Mouse (Mus musculus): ENCODE data around the gene Btbd8. TPM values are rescaled to one million over a fixed set of nuclear protein-coding genes. Genes with fewer than 3 reads are reported as not detected.

The Btbd8 gene
- polyA plus RNA-seq, 1 experiment from 2014 or later, result 7.8 TPM

DNA sequence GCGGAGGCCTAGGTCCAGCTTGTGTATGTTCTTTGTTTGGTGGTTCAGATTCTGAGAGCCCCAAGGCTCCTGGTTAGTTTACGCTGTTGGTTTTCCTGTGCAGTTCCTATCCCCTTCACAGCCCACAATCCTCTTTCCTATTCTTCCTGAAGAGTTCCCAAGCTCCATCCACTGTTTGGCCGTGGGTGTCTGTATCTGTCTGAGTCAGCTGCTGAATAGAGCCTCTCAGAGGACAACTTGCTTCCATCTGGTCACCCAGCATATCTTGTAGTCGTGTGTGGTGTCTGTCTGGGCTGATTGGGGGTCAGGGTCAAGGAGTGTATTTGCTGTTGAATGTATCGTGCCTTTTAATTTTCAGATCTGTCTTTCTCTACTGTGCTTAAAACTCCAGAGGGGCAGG is 4.1 kb downstream of the Btbd8 start:
- no peak for ATAC-seq (ENCODE audit: insufficient read depth, low FRiP score, low TSS enrichment)
- no peak for DNase-seq (ENCODE audit: low spot score)
- 82% methylated on average over 5 of the region's 5 CpGs for WGBS
- Histone ChIP-seq H3K4me3 (ENCODE audit: low read depth, low read length) (no peak overlapping the region), H3K4me1 (ENCODE audit: control insufficient read depth, insufficient read depth, low read length) (no peaks in the 10 kb centered on the region), H3K27ac (ENCODE audit: low read depth, low read length) (no peak overlapping the region), H3K9ac (ENCODE audit: low read length) (no peak overlapping the region), H3K9me3 (ENCODE audit: control insufficient read depth, low read length) (no peaks in the 10 kb centered on the region), H3K4me2 (ENCODE audit: low read depth) (no peak overlapping the region), H3K36me3 (ENCODE audit: control insufficient read depth, insufficient read depth, low read length) (no peaks in the 10 kb centered on the region), H3K27me3 (ENCODE audit: control insufficient read depth, insufficient read depth, low read length) (no peaks in the 10 kb centered on the region)

DNA sequence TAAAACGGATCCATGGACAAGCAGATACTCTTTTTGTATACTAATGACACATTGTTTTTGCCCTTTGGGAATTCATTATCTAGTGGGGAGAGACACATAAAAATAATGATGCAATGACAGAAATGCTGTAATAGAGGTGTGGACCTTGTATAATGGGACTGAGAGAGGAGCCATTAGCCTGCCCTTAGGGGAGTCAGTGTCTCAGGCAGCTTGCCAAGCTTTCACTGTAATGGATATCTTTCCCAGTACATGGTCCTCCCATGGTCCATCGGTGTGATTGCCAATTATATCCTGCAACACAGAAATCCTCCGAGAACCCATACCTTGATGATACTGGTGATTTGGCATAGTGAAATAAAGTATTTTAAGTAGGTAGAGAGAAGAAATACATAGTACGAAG is 6.5 kb downstream of the Btbd8 start:
- H3K4me2 ChIP-seq (ENCODE audit: low read depth), result no peak overlapping the region
- no peaks in the 10 kb centered on the region for H3K36me3 ChIP-seq (ENCODE audit: control insufficient read depth, insufficient read depth, low read length)
- H3K27ac ChIP-seq (ENCODE audit: low read depth, low read length), result no peak overlapping the region
- DNase-seq (ENCODE audit: low spot score) (no peak), ATAC-seq (ENCODE audit: insufficient read depth, low FRiP score, low TSS enrichment) (no peak)
- H3K4me1 ChIP-seq (ENCODE audit: control insufficient read depth, insufficient read depth, low read length), result no peaks in the 10 kb centered on the region
- no peak overlapping the region for H3K9ac ChIP-seq (ENCODE audit: low read length)
- H3K27me3 ChIP-seq (ENCODE audit: control insufficient read depth, insufficient read depth, low read length), result no peaks in the 10 kb centered on the region
- no peaks in the 10 kb centered on the region for H3K9me3 ChIP-seq (ENCODE audit: control insufficient read depth, low read length)
- WGBS, result 89% methylated on average over 4 of the region's 4 CpGs
- no peak overlapping the region for H3K4me3 ChIP-seq (ENCODE audit: low read depth, low read length)

GRCm38 (mm10) chr5:107447977-107448376 is 10.2 kb downstream of the Btbd8 start:
- WGBS, result 90% methylated on average over 4 of the region's 4 CpGs
- no peaks in the 10 kb centered on the region for H3K4me1 ChIP-seq (ENCODE audit: control insufficient read depth, insufficient read depth, low read length)
- no peak overlapping the region for H3K4me2 ChIP-seq (ENCODE audit: low read depth)
- no peaks in the 10 kb centered on the region for H3K9me3 ChIP-seq (ENCODE audit: control insufficient read depth, low read length)
- H3K4me3 ChIP-seq (ENCODE audit: low read depth, low read length), result no peak overlapping the region
- H3K27ac ChIP-seq (ENCODE audit: low read depth, low read length), result no peak overlapping the region
- H3K27me3 ChIP-seq (ENCODE audit: control insufficient read depth, insufficient read depth, low read length), result no peaks in the 10 kb centered on the region
- ATAC-seq (ENCODE audit: insufficient read depth, low FRiP score, low TSS enrichment), result no peak
- DNase-seq (ENCODE audit: low spot score), result no peak
- no peak overlapping the region for H3K9ac ChIP-seq (ENCODE audit: low read length)
- H3K36me3 ChIP-seq (ENCODE audit: control insufficient read depth, insufficient read depth, low read length), result no peaks in the 10 kb centered on the region

DNA sequence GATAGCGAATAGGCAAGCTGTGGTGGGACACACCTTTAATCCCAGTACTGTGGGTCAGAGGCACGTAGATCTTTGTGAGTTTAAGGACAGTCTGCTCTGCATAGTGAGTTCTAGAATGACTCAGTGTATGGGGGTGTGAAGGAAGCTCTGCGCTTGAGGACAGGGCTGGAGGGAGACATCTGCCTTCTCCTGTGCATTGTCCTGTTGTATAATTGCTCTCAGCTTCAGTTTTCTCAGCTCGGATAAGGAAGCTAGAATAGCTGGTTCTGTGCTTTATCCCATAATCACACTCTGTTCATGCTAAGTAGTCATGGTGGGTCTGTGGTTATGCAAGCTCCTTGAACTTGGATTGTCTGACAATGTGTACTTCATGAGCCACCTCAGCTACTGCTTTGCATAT is 11.0 kb downstream of the Btbd8 start:
- no peaks in the 10 kb centered on the region for H3K4me1 ChIP-seq (ENCODE audit: control insufficient read depth, insufficient read depth, low read length)
- no peaks in the 10 kb centered on the region for H3K9me3 ChIP-seq (ENCODE audit: control insufficient read depth, low read length)
- H3K9ac ChIP-seq (ENCODE audit: low read length), result no peak overlapping the region
- WGBS, result 92% methylated on average over 4 of the region's 4 CpGs
- no peaks in the 10 kb centered on the region for H3K27me3 ChIP-seq (ENCODE audit: control insufficient read depth, insufficient read depth, low read length)
- ATAC-seq (ENCODE audit: insufficient read depth, low FRiP score, low TSS enrichment) (no peak), DNase-seq (ENCODE audit: low spot score) (no peak)
- no peak overlapping the region for H3K27ac ChIP-seq (ENCODE audit: low read depth, low read length)
- H3K36me3 ChIP-seq (ENCODE audit: control insufficient read depth, insufficient read depth, low read length), result no peaks in the 10 kb centered on the region
- H3K4me2 ChIP-seq (ENCODE audit: low read depth), result no peak overlapping the region
- H3K4me3 ChIP-seq (ENCODE audit: low read depth, low read length), result no peak overlapping the region

DNA sequence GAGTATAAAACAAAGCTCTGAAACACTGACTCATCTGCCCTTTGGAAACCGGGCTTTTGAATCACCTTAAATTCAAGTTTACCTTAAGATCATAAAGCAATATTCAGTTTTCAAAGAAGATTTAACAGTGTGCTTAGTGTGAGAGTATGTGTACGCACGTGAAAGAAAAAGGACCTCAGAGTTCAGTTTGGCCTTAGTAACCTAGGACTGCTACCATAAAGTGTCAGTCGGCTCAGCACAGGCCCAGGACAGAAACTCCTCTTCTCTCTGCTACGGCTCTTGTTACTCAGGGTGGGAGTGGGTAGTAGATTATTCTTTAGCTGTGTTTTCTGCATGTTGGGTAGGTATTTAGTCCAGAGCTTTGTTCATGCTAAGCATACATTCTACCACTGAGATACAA is 11.8 kb downstream of the Btbd8 start:
- 90% methylated on average over 5 of the region's 5 CpGs for WGBS
- no peaks in the 10 kb centered on the region for H3K27me3 ChIP-seq (ENCODE audit: control insufficient read depth, insufficient read depth, low read length)
- no peaks in the 10 kb centered on the region for H3K4me1 ChIP-seq (ENCODE audit: control insufficient read depth, insufficient read depth, low read length)
- no peaks in the 10 kb centered on the region for H3K36me3 ChIP-seq (ENCODE audit: control insufficient read depth, insufficient read depth, low read length)
- no peak overlapping the region for H3K4me3 ChIP-seq (ENCODE audit: low read depth, low read length)
- H3K9me3 ChIP-seq (ENCODE audit: control insufficient read depth, low read length), result no peaks in the 10 kb centered on the region
- H3K9ac ChIP-seq (ENCODE audit: low read length), result no peak overlapping the region
- ATAC-seq (ENCODE audit: insufficient read depth, low FRiP score, low TSS enrichment) (no peak), DNase-seq (ENCODE audit: low spot score) (no peak)
- no peak overlapping the region for H3K4me2 ChIP-seq (ENCODE audit: low read depth)
- H3K27ac ChIP-seq (ENCODE audit: low read depth, low read length), result no peak overlapping the region

GRCm38 (mm10) chr5:107450299-107450698 is 12.5 kb downstream of the Btbd8 start:
- Histone ChIP-seq H3K4me3 (ENCODE audit: low read depth, low read length) (no peak overlapping the region), H3K4me2 (ENCODE audit: low read depth) (no peak overlapping the region), H3K36me3 (ENCODE audit: control insufficient read depth, insufficient read depth, low read length) (no peaks in the 10 kb centered on the region), H3K4me1 (ENCODE audit: control insufficient read depth, insufficient read depth, low read length) (no peaks in the 10 kb centered on the region), H3K9me3 (ENCODE audit: control insufficient read depth, low read length) (no peaks in the 10 kb centered on the region), H3K27me3 (ENCODE audit: control insufficient read depth, insufficient read depth, low read length) (no peaks in the 10 kb centered on the region), H3K27ac (ENCODE audit: low read depth, low read length) (no peak overlapping the region), H3K9ac (ENCODE audit: low read length) (no peak overlapping the region)
- DNase-seq (ENCODE audit: low spot score) (no peak), ATAC-seq (ENCODE audit: insufficient read depth, low FRiP score, low TSS enrichment) (no peak)
- 97% methylated on average over 5 of the region's 5 CpGs for WGBS

- Histone ChIP-seq H3K4me1 (ENCODE audit: control insufficient read depth, insufficient read depth, low read length) (0 out of 2 replicates have a peak, but pooled peaks cover 2% of the 10 kb centered on the region), H3K27me3 (ENCODE audit: control insufficient read depth, insufficient read depth, low read length) (no peaks in the 10 kb centered on the region), H3K4me2 (ENCODE audit: low read depth) (no peak overlapping the region), H3K27ac (ENCODE audit: low read depth, low read length) (no peak overlapping the region), H3K9me3 (ENCODE audit: control insufficient read depth, low read length) (no peaks in the 10 kb centered on the region), H3K4me3 (ENCODE audit: low read depth, low read length) (no peak overlapping the region), H3K36me3 (ENCODE audit: control insufficient read depth, insufficient read depth, low read length) (no peaks in the 10 kb centered on the region), H3K9ac (ENCODE audit: low read length) (no peak overlapping the region)
- 90% methylated on average over 4 of the region's 4 CpGs for WGBS
- ATAC-seq (ENCODE audit: insufficient read depth, low FRiP score, low TSS enrichment) (no peak), DNase-seq (ENCODE audit: low spot score) (no peak)
Observed at GRCm38 (mm10) chr5:107462147-107463076, 24.6 kb downstream of the Btbd8 start.

DNA sequence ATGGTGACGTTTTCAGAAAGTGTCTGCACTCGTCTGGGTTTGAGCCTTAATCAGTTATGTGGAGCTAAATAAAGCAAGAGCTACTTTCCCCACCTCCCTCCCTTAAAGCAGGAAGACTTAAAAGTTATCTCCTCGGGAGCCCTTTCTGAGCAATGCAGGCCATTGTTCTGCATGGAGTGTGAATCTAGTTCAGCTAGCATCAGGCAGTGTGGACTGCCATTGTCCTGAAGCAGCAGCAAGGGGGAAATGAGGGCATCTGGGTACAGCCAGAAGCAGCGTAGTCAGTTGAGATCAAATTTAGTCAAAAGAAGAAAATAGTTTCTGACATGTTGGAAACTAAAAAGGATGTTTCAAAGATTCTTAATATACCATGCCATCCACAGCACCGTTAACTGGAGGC is 28.7 kb downstream of the Btbd8 start:
- no peak for DNase-seq (ENCODE audit: low spot score)
- Histone ChIP-seq H3K4me3 (ENCODE audit: low read depth, low read length) (no peak overlapping the region), H3K36me3 (ENCODE audit: control insufficient read depth, insufficient read depth, low read length) (no peaks in the 10 kb centered on the region), H3K27me3 (ENCODE audit: control insufficient read depth, insufficient read depth, low read length) (no peaks in the 10 kb centered on the region), H3K4me1 (ENCODE audit: control insufficient read depth, insufficient read depth, low read length) (0 out of 2 replicates have a peak, but pooled peaks cover 2% of the 10 kb centered on the region), H3K27ac (ENCODE audit: low read depth, low read length) (no peak overlapping the region), H3K9me3 (ENCODE audit: control insufficient read depth, low read length) (no peaks in the 10 kb centered on the region), H3K4me2 (ENCODE audit: low read depth) (no peak overlapping the region), H3K9ac (ENCODE audit: low read length) (no peak overlapping the region)
- ATAC-seq (ENCODE audit: insufficient read depth, low FRiP score, low TSS enrichment), result no peak
- 48% methylated on average over 5 of the region's 5 CpGs for whole genome bisulfite sequencing

DNA sequence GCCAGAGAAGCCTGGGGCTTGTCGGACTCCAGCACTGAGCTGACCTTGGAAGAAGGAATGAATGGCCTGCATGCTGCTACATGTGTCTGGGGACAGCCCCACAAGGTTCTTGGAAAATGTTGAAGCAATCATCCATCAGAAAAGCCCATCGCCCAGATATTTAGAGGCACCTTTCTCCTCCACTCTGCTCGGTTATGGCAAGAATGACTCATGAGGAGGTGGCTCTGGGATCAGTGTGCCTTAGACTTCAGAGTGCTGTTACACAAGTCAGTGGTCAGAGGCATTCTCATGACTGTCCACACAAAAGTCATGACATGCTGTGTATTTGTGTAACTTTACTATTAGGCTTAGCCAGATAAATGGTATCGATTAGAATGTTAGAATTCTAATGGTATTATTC is 29.3 kb downstream of the Btbd8 start:
- H3K27ac ChIP-seq (ENCODE audit: low read depth, low read length), result no peak overlapping the region
- no peak overlapping the region for H3K4me2 ChIP-seq (ENCODE audit: low read depth)
- WGBS, result 82% methylated on average over 4 of the region's 4 CpGs
- H3K27me3 ChIP-seq (ENCODE audit: control insufficient read depth, insufficient read depth, low read length), result no peaks in the 10 kb centered on the region
- 0 out of 2 replicates have a peak, but pooled peaks cover 2% of the 10 kb centered on the region for H3K4me1 ChIP-seq (ENCODE audit: control insufficient read depth, insufficient read depth, low read length)
- H3K36me3 ChIP-seq (ENCODE audit: control insufficient read depth, insufficient read depth, low read length), result no peaks in the 10 kb centered on the region
- ATAC-seq (ENCODE audit: insufficient read depth, low FRiP score, low TSS enrichment) (no peak), DNase-seq (ENCODE audit: low spot score) (no peak)
- no peak overlapping the region for H3K9ac ChIP-seq (ENCODE audit: low read length)
- no peaks in the 10 kb centered on the region for H3K9me3 ChIP-seq (ENCODE audit: control insufficient read depth, low read length)
- no peak overlapping the region for H3K4me3 ChIP-seq (ENCODE audit: low read depth, low read length)
